Mouse (Mus musculus): ENCODE measurements at regions not wholly inside any gene's neighbourhood (a gene's known extent, or its start where the extent isn't known, plus 50 kb on each side); places are given as distances from the start of the nearest gene placed in this dataset.

DNA sequence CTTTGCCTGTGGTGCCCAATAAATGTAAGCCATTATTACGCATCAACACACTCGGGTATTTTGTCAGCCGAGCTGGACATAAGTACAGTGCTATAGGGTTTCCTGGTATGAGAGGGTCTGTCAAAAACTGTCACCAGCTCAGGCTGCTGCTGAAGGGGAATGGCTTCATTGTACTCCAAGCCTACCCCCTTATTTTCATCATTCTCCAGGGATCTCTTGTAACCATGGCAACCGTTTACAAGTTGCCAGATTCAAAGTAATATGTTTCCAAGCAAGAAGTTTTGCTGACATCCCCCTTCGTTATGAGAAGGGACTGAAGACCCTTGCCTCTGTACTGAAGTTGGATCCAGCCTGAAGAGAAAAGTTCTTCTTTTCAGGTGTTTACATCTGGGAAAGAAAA is 410.3 kb upstream of the Kdm8 start:
- no peak for TF ChIP-seq POLR2A (IDR thresholded peaks at IDR 0.05; ENCODE audit: control insufficient read depth in 1 of 2, insufficient read depth in 1 of 2, low read depth in 1 of 2, low read length in 2 of 2, poor library complexity in 1 of 2)
- TF ChIP-seq CTCF (IDR thresholded peaks at IDR 0.05 in 2 of 3, conservative IDR thresholded peaks at IDR 0.05 in 1 of 3; ENCODE audit: control insufficient read depth in 1 of 3, insufficient read depth in 1 of 3, low read depth in 2 of 3, low read length in 3 of 3, poor library complexity in 1 of 3, severe bottlenecking in 1 of 3), result no peak
- no peak for TF ChIP-seq MYC (IDR thresholded peaks at IDR 0.05; ENCODE audit: low read depth, low read length)
- no peak for TF ChIP-seq ZC3H11A (IDR thresholded peaks at IDR 0.05; ENCODE audit: low read depth, low read length)
- TF ChIP-seq USF1 (IDR thresholded peaks at IDR 0.05; ENCODE audit: low read depth, low read length), result no peak
- no peak for TF ChIP-seq HCFC1 (IDR thresholded peaks at IDR 0.05; ENCODE audit: low read depth, low read length)
- no peak for TF ChIP-seq JUND (IDR thresholded peaks at IDR 0.05; ENCODE audit: low read depth, low read length)
- no peak for TF ChIP-seq MAX (IDR thresholded peaks at IDR 0.05; ENCODE audit: low read length)
- TF ChIP-seq USF2 (IDR thresholded peaks at IDR 0.05; ENCODE audit: borderline replicate concordance in 1 of 2, insufficient read depth in 1 of 2, low read depth in 1 of 2, low read length in 2 of 2), result no peak
- no peak for TF ChIP-seq MAZ (IDR thresholded peaks at IDR 0.05; ENCODE audit: low read depth, low read length)
- no peak for TF ChIP-seq KAT2A (conservative IDR thresholded peaks at IDR 0.05; ENCODE audit: low read depth, low read length)
- no peak for TF ChIP-seq ZNF384 (IDR thresholded peaks at IDR 0.05; ENCODE audit: low read depth, low read length)
- no peak for TF ChIP-seq ELF1 (IDR thresholded peaks at IDR 0.05; ENCODE audit: low read depth, low read length)

Data from MEL (cell line).